ENCODE assay signal across 22 mouse cellular contexts in the genomic region with DNA sequence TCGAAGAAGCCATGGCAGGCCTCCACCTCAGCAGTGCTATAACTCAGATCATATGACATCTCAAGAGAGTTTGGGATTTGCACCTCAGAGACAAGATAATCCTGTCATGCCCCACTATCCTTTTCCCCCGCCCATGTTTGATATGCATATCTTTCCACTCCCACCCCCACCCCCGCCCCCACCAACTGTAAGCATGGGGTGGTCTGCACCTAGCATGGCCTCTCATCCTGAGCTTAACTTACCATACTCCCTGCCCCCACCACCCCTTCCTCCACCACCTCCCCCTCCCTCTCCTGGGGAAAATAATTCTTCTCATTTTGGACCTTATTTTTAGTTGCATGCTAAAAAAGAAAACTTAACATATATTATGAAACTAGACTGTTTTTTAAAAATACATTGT.
"Had no signal": no experiment of that assay in that cellular context is flagged by ENCODE, and none has a peak within 500 bp of the region (broad histone marks: within the 10 kb centered on the region; RNA-seq: fewer than 3 reads in every experiment).

No protein-coding gene starts in this region.

- ATAC-seq: intestine, postnatal 0 days; liver, embryonic 12.5 days; midbrain, embryonic 16.5 days had no signal

- H3K4me2 ChIP-seq: limb, embryonic 13.5 days; liver, embryonic 12.5 days; liver, embryonic 15.5 days; lung, embryonic 15.5 days; midbrain, embryonic 12.5 days; neural tube, embryonic 13.5 days; stomach, embryonic 15.5 days had no signal

- H3K4me3 ChIP-seq: limb, embryonic 10.5 days; limb, embryonic 13.5 days; liver, embryonic 12.5 days; liver, embryonic 15.5 days; lung, embryonic 15.5 days; megakaryocyte, embryonic 14.5 days; midbrain, embryonic 12.5 days; neural tube, embryonic 13.5 days; stomach, embryonic 15.5 days had no signal

- H3K4me1 ChIP-seq: limb, embryonic 13.5 days; liver, embryonic 12.5 days; liver, embryonic 15.5 days; lung, embryonic 15.5 days; midbrain, embryonic 12.5 days; neural tube, embryonic 13.5 days; stomach, embryonic 15.5 days had no signal

- DNase-seq: kidney, adult 2 months; kidney, postnatal 10 days; kidney, postnatal 36 days; liver; lung, adult 18-20 months; lung, postnatal 10 days; lung, postnatal 36 days; retina, postnatal 1 day; right cerebral cortex, postnatal 25 days; spleen, adult 18-20 months; thymus, postnatal 25 days had no signal

- H3K9ac ChIP-seq: limb, embryonic 13.5 days; liver, embryonic 12.5 days; liver, embryonic 15.5 days; lung, embryonic 15.5 days; midbrain, embryonic 12.5 days; neural tube, embryonic 13.5 days; stomach, embryonic 15.5 days had no signal

- H3K36me3 ChIP-seq: limb, embryonic 10.5 days; limb, embryonic 13.5 days; liver, embryonic 12.5 days; liver, embryonic 15.5 days; lung, embryonic 15.5 days; midbrain, embryonic 12.5 days; neural tube, embryonic 13.5 days; stomach, embryonic 15.5 days had no signal

- H3K27me3 ChIP-seq: lung, embryonic 15.5 days; neural tube, embryonic 13.5 days; stomach, embryonic 15.5 days had no signal

- H3K27ac ChIP-seq: limb, embryonic 10.5 days; limb, embryonic 13.5 days; liver, embryonic 12.5 days; liver, embryonic 15.5 days; lung, embryonic 15.5 days; midbrain, embryonic 12.5 days; neural tube, embryonic 13.5 days; stomach, embryonic 15.5 days had no signal

- H3K9me3 ChIP-seq: limb, embryonic 10.5 days; limb, embryonic 13.5 days; liver, embryonic 12.5 days; liver, embryonic 15.5 days; lung, embryonic 15.5 days; megakaryocyte, embryonic 14.5 days; midbrain, embryonic 12.5 days; neural tube, embryonic 13.5 days; stomach, embryonic 15.5 days had no signal
